Mouse (Mus musculus) midbrain, embryonic 10.5 days (tissue): ENCODE results near the gene Qsox1. TPM values are rescaled to one million over a fixed set of nuclear protein-coding genes. Genes with fewer than 3 reads are reported as not detected.

Source experiments
- DNase-seq: peaks from one replicate; pipeline ENCODE4 v3.0.0-alpha.2; 2017; ENCODE audit warnings: low spot score
- H3K27ac ChIP-seq: fragments of 300-500 bp; sonication (generic); replicated peaks from 2 replicates; pipeline ENCODE4 v1.5.1; 2016; ENCODE audit warnings: mild to moderate bottlenecking
- H3K27me3 ChIP-seq: fragments of 300-500 bp; sonication (generic); 2 replicates; pipeline ENCODE4 v1.6.1; 2016; ENCODE audit warnings: low read depth, mild to moderate bottlenecking; ENCODE audit not compliant: poor library complexity, severe bottlenecking
- H3K36me3 ChIP-seq: fragments of 300-500 bp; sonication (generic); 2 replicates; pipeline ENCODE4 v1.6.1; 2016; ENCODE audit warnings: mild to moderate bottlenecking, moderate library complexity
- H3K4me1 ChIP-seq: fragments of 300-500 bp; sonication (generic); 2 replicates; pipeline ENCODE4 v1.6.1; 2016
- H3K4me3 ChIP-seq: fragments of 300-500 bp; sonication (generic); 2 replicates; pipeline ENCODE4 v1.5.1; 2016; ENCODE audit warnings: mild to moderate bottlenecking, moderate library complexity
- H3K9me3 ChIP-seq: fragments of 300-500 bp; sonication (generic); replicated peaks from 2 replicates; pipeline ENCODE4 v1.6.1; 2016; ENCODE audit warnings: mild to moderate bottlenecking
- WGBS: fragments of 180-500 bp; shearing (Covaris S2); methylation state at CpG from one replicate; pipeline ENCODE4 v1.1.7; 2016; 5-methylcytosine and 5-hydroxymethylcytosine counted together
- polyA plus RNA-seq: library from polyadenylated mRNA; unstranded; fragments of >200 nt; fragmentation: Nextera tagmentation; extraction: Ambion mirVana; gene quantifications from 2 replicates; pipeline ENCODE4 v1.2.1, GENCODE M21; 2016

Gene Qsox1
- polyA plus RNA-seq, 1 experiment from 2014 or later: 18.0 TPM

GRCm38 (mm10) chr1:155820646-155821045, 8.0 kb upstream of the Qsox1 start:
- H3K9me3 ChIP-seq: no peaks in the 10 kb centered on the region
- no peaks in the 10 kb centered on the region for H3K36me3 ChIP-seq
- no peak overlapping the region for H3K27ac ChIP-seq
- H3K4me3 ChIP-seq: no peak overlapping the region
- H3K4me1 ChIP-seq: no peaks in the 10 kb centered on the region
- no peak for DNase-seq
- H3K27me3 ChIP-seq: no peaks in the 10 kb centered on the region
- 92% methylated on average over 5 of the region's 5 CpGs for WGBS

- peaks cover 29% of the 10 kb centered on the region for H3K27me3 ChIP-seq
- H3K4me3 ChIP-seq: no peak overlapping the region
- WGBS: 72% methylated on average over 2 of the region's 2 CpGs
- no peaks in the 10 kb centered on the region for H3K36me3 ChIP-seq
- H3K4me1 ChIP-seq: peaks cover 17% of the 10 kb centered on the region
- no peak overlapping the region for H3K27ac ChIP-seq
- no peaks in the 10 kb centered on the region for H3K9me3 ChIP-seq
- no peak for DNase-seq
Observed at GRCm38 (mm10) chr1:155816167-155816566, 3.5 kb upstream of the Qsox1 start.

- peak; percentile 26 for DNase-seq
- peaks cover 35% of the 10 kb centered on the region for H3K4me1 ChIP-seq
- H3K27ac ChIP-seq: peak overlapping the region; percentile 86
- H3K9me3 ChIP-seq: no peaks in the 10 kb centered on the region
- peak overlapping the region; percentile 82 for H3K4me3 ChIP-seq
- no peaks in the 10 kb centered on the region for H3K36me3 ChIP-seq
- 5% methylated on average over 22 of the region's 22 CpGs for WGBS
- peaks cover 35% of the 10 kb centered on the region for H3K27me3 ChIP-seq
Observed at GRCm38 (mm10) chr1:155811995-155812580, 601 bp downstream of the Qsox1 start.

- no peaks in the 10 kb centered on the region for H3K36me3 ChIP-seq
- no peak for DNase-seq
- H3K27ac ChIP-seq: 0 out of 2 replicates have a peak overlapping the region, but pooled peaks have one; percentile 38
- no peaks in the 10 kb centered on the region for H3K9me3 ChIP-seq
- peaks cover 35% of the 10 kb centered on the region for H3K27me3 ChIP-seq
- WGBS: 63% methylated on average over 7 of the region's 7 CpGs
- peak overlapping the region; percentile 82; the same call in 1 of the 2 replicates for H3K4me3 ChIP-seq
- H3K4me1 ChIP-seq: peaks cover 35% of the 10 kb centered on the region
Observed at GRCm38 (mm10) chr1:155810616-155811015, 2.1 kb downstream of the Qsox1 start.

- H3K36me3 ChIP-seq: no peaks in the 10 kb centered on the region
- WGBS: 70% methylated on average over 10 of the region's 10 CpGs
- 0 out of 2 replicates have a peak overlapping the region, but pooled peaks have one; percentile 38 for H3K27ac ChIP-seq
- peaks cover 35% of the 10 kb centered on the region for H3K4me1 ChIP-seq
- H3K27me3 ChIP-seq: peaks cover 32% of the 10 kb centered on the region
- no peak for DNase-seq
- H3K4me3 ChIP-seq: 0 out of 2 replicates have a peak overlapping the region, but pooled peaks have one; percentile 2
- no peaks in the 10 kb centered on the region for H3K9me3 ChIP-seq
Observed at GRCm38 (mm10) chr1:155809706-155810442, 2.8 kb downstream of the Qsox1 start.

- no peak overlapping the region for H3K4me3 ChIP-seq
- 94% methylated on average over 4 of the region's 4 CpGs for WGBS
- no peak for DNase-seq
Observed at GRCm38 (mm10) chr1:155808261-155808660, 4.4 kb downstream of the Qsox1 start.

GRCm38 (mm10) chr1:155805607-155806006, 7.1 kb downstream of the Qsox1 start:
- H3K4me1 ChIP-seq: peaks cover 12% of the 10 kb centered on the region
- H3K4me3 ChIP-seq: no peak overlapping the region
- no peak overlapping the region for H3K27ac ChIP-seq
- no peaks in the 10 kb centered on the region for H3K9me3 ChIP-seq
- peaks cover under 1% of the 10 kb centered on the region; the same call in 1 of the 2 replicates for H3K27me3 ChIP-seq
- DNase-seq: no peak
- WGBS: 94% methylated on average over 9 of the region's 9 CpGs
- H3K36me3 ChIP-seq: peaks cover 16% of the 10 kb centered on the region

More at GRCm38 (mm10) chr1:155808261-155808660, 4.4 kb downstream of the Qsox1 start:
- H3K4me1 ChIP-seq: peaks cover 33% of the 10 kb centered on the region
- H3K27me3 ChIP-seq: peaks cover 18% of the 10 kb centered on the region
- H3K36me3 ChIP-seq: peaks cover 2% of the 10 kb centered on the region
- H3K9me3 ChIP-seq: no peaks in the 10 kb centered on the region
- no peak overlapping the region for H3K27ac ChIP-seq

GRCm38 (mm10) chr1:155801014-155801991, 11.4 kb downstream of the Qsox1 start:
- Histone ChIP-seq H3K27me3 (no peaks in the 10 kb centered on the region), H3K4me1 (0 out of 2 replicates have a peak, but pooled peaks cover 3% of the 10 kb centered on the region), H3K36me3 (peaks cover 25% of the 10 kb centered on the region), H3K27ac (no peak overlapping the region), H3K9me3 (no peaks in the 10 kb centered on the region), H3K4me3 (no peak overlapping the region)
- DNase-seq: no peak
- WGBS: 90% methylated on average over 11 of the region's 11 CpGs

DNA sequence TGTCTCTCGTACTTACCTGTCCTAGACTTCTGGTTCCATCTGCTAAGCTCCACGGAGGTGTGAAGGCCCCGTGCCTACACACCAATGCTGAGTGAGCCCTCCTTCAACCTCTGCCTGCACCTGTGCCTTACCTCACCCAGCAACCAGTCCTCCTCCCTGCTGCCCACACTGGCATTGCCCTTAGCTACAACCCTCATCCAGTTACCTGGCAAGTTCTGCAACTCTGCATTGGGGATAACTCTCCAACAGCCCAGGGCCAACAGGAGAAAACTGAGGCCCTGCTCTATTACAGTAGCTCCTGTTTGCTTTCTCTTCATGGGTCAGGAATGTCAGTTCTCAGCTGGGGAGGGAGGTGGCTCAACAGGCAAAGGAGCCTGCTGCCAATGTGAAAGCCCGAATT, 14.7 kb downstream of the Qsox1 start:
- WGBS: 93% methylated on average over 4 of the region's 4 CpGs
- no peaks in the 10 kb centered on the region for H3K9me3 ChIP-seq
- DNase-seq: no peak
- 0 out of 2 replicates have a peak, but pooled peaks cover 3% of the 10 kb centered on the region for H3K4me1 ChIP-seq
- H3K27me3 ChIP-seq: no peaks in the 10 kb centered on the region
- no peak overlapping the region for H3K27ac ChIP-seq
- no peak overlapping the region for H3K4me3 ChIP-seq
- H3K36me3 ChIP-seq: peaks cover 43% of the 10 kb centered on the region

GRCm38 (mm10) chr1:155797425-155797824, 15.3 kb downstream of the Qsox1 start:
- Histone ChIP-seq H3K4me1 (0 out of 2 replicates have a peak, but pooled peaks cover 3% of the 10 kb centered on the region), H3K27ac (no peak overlapping the region), H3K36me3 (peaks cover 42% of the 10 kb centered on the region), H3K4me3 (no peak overlapping the region), H3K27me3 (no peaks in the 10 kb centered on the region), H3K9me3 (no peaks in the 10 kb centered on the region)
- no peak for DNase-seq
- WGBS: 90% methylated on average over 4 of the region's 4 CpGs

GRCm38 (mm10) chr1:155796757-155797405, 15.8 kb downstream of the Qsox1 start:
- 0 out of 2 replicates have a peak, but pooled peaks cover 3% of the 10 kb centered on the region for H3K4me1 ChIP-seq
- no peaks in the 10 kb centered on the region for H3K9me3 ChIP-seq
- H3K4me3 ChIP-seq: no peak overlapping the region
- no peaks in the 10 kb centered on the region for H3K27me3 ChIP-seq
- 86% methylated on average over 11 of the region's 11 CpGs for WGBS
- peaks cover 44% of the 10 kb centered on the region for H3K36me3 ChIP-seq
- DNase-seq: no peak
- no peak overlapping the region for H3K27ac ChIP-seq

GRCm38 (mm10) chr1:155795791-155796233, 16.9 kb downstream of the Qsox1 start:
- no peak overlapping the region for H3K27ac ChIP-seq
- H3K4me1 ChIP-seq: peaks cover 4% of the 10 kb centered on the region; the same call in 1 of the 2 replicates
- H3K9me3 ChIP-seq: no peaks in the 10 kb centered on the region
- peaks cover 41% of the 10 kb centered on the region for H3K36me3 ChIP-seq
- no peaks in the 10 kb centered on the region for H3K27me3 ChIP-seq
- DNase-seq: no peak
- WGBS: 94% methylated on average over 5 of the region's 5 CpGs
- H3K4me3 ChIP-seq: no peak overlapping the region
